ENCODE assay signal across 9 mouse cellular contexts in the genomic region with DNA sequence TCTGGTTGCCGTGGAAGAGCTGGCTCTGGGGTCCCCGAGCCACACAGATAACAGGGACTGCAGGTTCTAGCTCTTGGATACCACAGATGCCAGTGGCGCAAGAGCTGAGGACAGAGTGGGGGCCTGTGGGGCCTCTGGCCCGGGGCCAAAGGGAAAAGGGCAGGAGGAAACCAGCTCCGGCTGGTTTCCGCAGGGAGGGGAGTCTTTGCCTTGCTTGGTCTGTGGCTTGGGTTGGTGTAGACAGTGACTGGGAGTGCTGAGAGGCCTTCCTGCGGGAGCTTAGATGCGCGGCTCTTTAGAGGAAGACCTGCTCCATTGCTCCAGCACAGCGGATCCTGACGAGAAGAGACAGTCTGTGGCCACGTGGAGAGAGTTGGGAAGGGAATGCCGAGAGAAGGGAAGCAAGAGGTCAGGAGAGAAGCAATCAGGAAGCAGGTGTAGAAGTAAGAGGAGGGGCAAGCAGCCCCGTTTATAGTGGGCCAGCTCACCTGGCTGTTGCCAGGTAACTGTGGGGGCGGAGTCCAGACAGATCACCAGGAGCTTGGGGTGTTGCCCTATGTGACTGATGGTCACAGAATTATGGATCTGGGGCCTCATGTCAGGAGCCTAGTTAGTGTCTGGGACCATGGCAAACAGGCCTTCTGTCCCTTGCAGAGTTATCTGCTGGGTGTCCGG. TPM values are rescaled to one million over a fixed set of nuclear protein-coding genes. Genes with fewer than 3 reads are reported as not detected.
DNase-seq lines count a peak whose midpoint lies in the region; ATAC-seq and TF ChIP-seq lines count a peak whose summit lies in the region.
"Had no signal": no experiment of that assay in that cellular context is flagged by ENCODE, and none has a peak within 500 bp of the region (broad histone marks: within the 10 kb centered on the region; RNA-seq: fewer than 3 reads in every experiment).

No protein-coding gene starts in this region.

- no peak overlapping the region for H3K4me3 ChIP-seq in hindbrain, embryonic 14.5 days (replicated peaks; ENCODE audit: low read length)
- no peak overlapping the region for H3K4me3 ChIP-seq in hindbrain, embryonic 16.5 days (ENCODE audit: low read length)
- H3K4me3 ChIP-seq in E14TG2a.4 (replicated peaks; ENCODE audit: low read length): peak overlapping the region; percentile 43
- H3K4me3 ChIP-seq: neural tube, embryonic 12.5 days had no signal

- WGBS in hindbrain, embryonic 14.5 days: 73% methylated on average over 16 of the region's 16 CpGs
- 74% methylated on average over 16 of the region's 16 CpGs for WGBS in hindbrain, embryonic 16.5 days

- 0 out of 2 replicates have a peak, but pooled peaks have one; percentile 31 for ATAC-seq in hindbrain, embryonic 14.5 days (ENCODE audit: low FRiP score)
- no peak; the same call in 1 of the 2 replicates for ATAC-seq in hindbrain, embryonic 16.5 days

- TF ChIP-seq CTCF in E14TG2a.4 (conservative IDR thresholded peaks at IDR 0.05; ENCODE audit: low read length): no peak

- H3K4me1 ChIP-seq in hindbrain, embryonic 14.5 days (replicated peaks; ENCODE audit: control insufficient read depth, insufficient read depth, low read length): no peaks in the 10 kb centered on the region; the same call in 1 of the 2 replicates
- no peaks in the 10 kb centered on the region for H3K4me1 ChIP-seq in hindbrain, embryonic 16.5 days (ENCODE audit: control insufficient read depth, insufficient read depth, low read depth, low read length)
- H3K4me1 ChIP-seq in E14TG2a.4 (replicated peaks; ENCODE audit: low read depth, low read length): peaks cover 22% of the 10 kb centered on the region
- H3K4me1 ChIP-seq: neural tube, embryonic 12.5 days had no signal

- H3K9ac ChIP-seq in hindbrain, embryonic 14.5 days: no peak overlapping the region
- H3K9ac ChIP-seq in hindbrain, embryonic 16.5 days (ENCODE audit: low read depth, low read length): no peak overlapping the region
- H3K9ac ChIP-seq: neural tube, embryonic 12.5 days had no signal

- no peak overlapping the region for H3K27ac ChIP-seq in hindbrain, embryonic 14.5 days
- H3K27ac ChIP-seq in hindbrain, embryonic 16.5 days (ENCODE audit: low read depth, low read length): no peak overlapping the region
- H3K27ac ChIP-seq: neural tube, embryonic 12.5 days had no signal

- no peak for DNase-seq in hindbrain, embryonic 14.5 days (ENCODE audit: low spot score)
- DNase-seq in R1 (ENCODE audit: low read depth, low spot score): peak; percentile 49
- peak; percentile 70 for DNase-seq in kidney, postnatal 10 days
- no peak for DNase-seq in frontal cortex, postnatal 36 days (ENCODE audit: low spot score in 2 of 2)
- DNase-seq in cerebellum, adult 8-10 months: no peak
- no peak for DNase-seq in embryo, embryonic 11 days

- no peak overlapping the region for H3K4me2 ChIP-seq in hindbrain, embryonic 14.5 days (replicated peaks)
- H3K4me2 ChIP-seq in hindbrain, embryonic 16.5 days (ENCODE audit: low read length): no peak overlapping the region
- H3K4me2 ChIP-seq: neural tube, embryonic 12.5 days had no signal

- no peaks in the 10 kb centered on the region for H3K9me3 ChIP-seq in hindbrain, embryonic 14.5 days (ENCODE audit: control insufficient read depth, low read length)
- H3K9me3 ChIP-seq in hindbrain, embryonic 16.5 days (ENCODE audit: control insufficient read depth, low read length): peaks cover 5% of the 10 kb centered on the region
- no peaks in the 10 kb centered on the region for H3K9me3 ChIP-seq in E14TG2a.4 (ENCODE audit: low read length)

- H3K36me3 ChIP-seq in hindbrain, embryonic 14.5 days (replicated peaks; ENCODE audit: control insufficient read depth, insufficient read depth): peaks cover 52% of the 10 kb centered on the region
- H3K36me3 ChIP-seq in hindbrain, embryonic 16.5 days (ENCODE audit: control insufficient read depth, insufficient read depth, low read length): peaks cover 27% of the 10 kb centered on the region
- H3K36me3 ChIP-seq in E14TG2a.4 (ENCODE audit: insufficient read depth, low read length): peaks cover 44% of the 10 kb centered on the region

- H3K27me3 ChIP-seq in hindbrain, embryonic 14.5 days (ENCODE audit: control insufficient read depth, insufficient read depth, low read length): no peaks in the 10 kb centered on the region
- no peaks in the 10 kb centered on the region for H3K27me3 ChIP-seq in hindbrain, embryonic 16.5 days (replicated peaks; ENCODE audit: control insufficient read depth, insufficient read depth, low read length)
- no peaks in the 10 kb centered on the region for H3K27me3 ChIP-seq in E14TG2a.4 (ENCODE audit: insufficient read depth, low read length)
- H3K27me3 ChIP-seq: neural tube, embryonic 12.5 days had no signal

RNA-seq across cellular contexts. Expression of a gene that starts 15.6 kb away (rescaled TPM):
- polyA plus RNA-seq in hindbrain, embryonic 14.5 days (2014; fragmentation: Nextera tagmentation; extraction: Ambion mirVana): 1.2 and 1.5 TPM in 2 replicates
- 3.5 and 3.7 TPM in 2 replicates for polyA plus RNA-seq in hindbrain, embryonic 16.5 days (2015; fragmentation: Nextera tagmentation; extraction: Ambion mirVana)

RNA-seq across cellular contexts. Expression of a gene that starts 51.5 kb away (rescaled TPM):
- polyA plus RNA-seq in hindbrain, embryonic 14.5 days (2014; fragmentation: Nextera tagmentation; extraction: Ambion mirVana): 28.2 and 29.3 TPM in 2 replicates
- polyA plus RNA-seq in hindbrain, embryonic 16.5 days (2015; fragmentation: Nextera tagmentation; extraction: Ambion mirVana): 47.3 TPM in 2 replicates

RNA-seq across cellular contexts. Expression of a gene that starts 54.9 kb away (rescaled TPM):
- 0.33 and 0.43 TPM in 2 replicates for polyA plus RNA-seq in hindbrain, embryonic 14.5 days (2014; fragmentation: Nextera tagmentation; extraction: Ambion mirVana)
- polyA plus RNA-seq in hindbrain, embryonic 16.5 days (2015; fragmentation: Nextera tagmentation; extraction: Ambion mirVana): 0.53 and 1.0 TPM in 2 replicates

Comparison
In these comparisons a context has a peak if more than half of its experiments do, and no peak if none do; other contexts are left out.
1. DNase-seq: peak in R1 (single experiment) and kidney, postnatal 10 days (single experiment); none in hindbrain, embryonic 14.5 days (single experiment), frontal cortex, postnatal 36 days (0 of 2), cerebellum, adult 8-10 months (single experiment) and embryo, embryonic 11 days (single experiment).